Mouse (Mus musculus): ENCODE data around the gene Chic2.

The Chic2 gene

DNA sequence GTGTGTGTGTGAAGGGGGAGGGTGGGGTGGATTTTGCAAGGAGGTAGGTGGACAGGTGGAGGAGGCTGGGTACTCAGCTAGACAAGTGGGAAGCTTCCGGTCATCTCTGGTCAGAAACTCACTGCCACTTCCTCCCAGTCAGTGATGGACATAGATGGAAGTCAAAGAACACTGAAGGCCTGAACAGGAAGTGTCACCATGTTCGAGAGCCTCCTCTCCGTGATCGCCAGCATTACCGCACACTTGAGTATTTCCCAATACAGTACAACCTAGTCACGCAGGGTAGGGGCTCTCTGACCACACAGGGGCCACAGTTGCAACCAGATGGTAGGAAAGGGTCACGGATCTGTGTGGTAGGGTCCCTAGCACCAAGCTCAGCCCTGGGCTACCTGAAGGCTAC, 69.1 kb downstream of the Chic2 start:
- DNase-seq (ENCODE audit: low spot score), result no peak

DNA sequence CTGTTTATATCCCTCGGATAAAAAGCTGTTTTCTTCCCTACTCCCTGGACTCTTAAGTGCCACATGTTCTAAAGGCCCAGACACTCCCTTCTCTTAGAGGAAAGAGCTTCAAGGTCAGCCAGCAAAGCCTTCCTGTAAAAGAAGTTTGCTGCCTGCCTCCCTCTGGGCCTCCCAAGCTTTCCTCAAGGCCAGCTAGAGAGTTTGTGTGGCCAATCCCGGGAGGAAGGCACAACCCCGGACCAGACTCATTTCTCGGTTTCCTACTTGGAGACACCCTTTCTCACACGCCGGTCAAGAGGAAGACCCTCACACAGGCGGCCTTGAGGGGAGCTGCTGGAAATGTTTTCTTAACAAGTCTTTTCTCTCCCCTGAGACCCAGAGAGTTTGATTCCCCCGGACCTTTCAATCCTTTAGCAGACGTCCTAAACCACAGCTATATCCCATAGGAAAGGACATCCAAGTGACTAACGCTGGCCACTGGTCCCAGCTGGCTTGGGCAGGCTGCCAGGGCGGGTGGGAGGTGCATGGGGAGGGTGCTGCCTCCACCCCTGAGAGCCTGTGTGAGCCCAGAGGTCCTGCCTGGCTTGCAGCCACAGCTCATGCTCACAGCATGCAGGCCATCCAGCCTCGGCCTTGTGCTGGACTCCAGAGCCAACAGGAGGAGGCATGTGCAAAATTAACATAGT, 69.7 kb downstream of the Chic2 start:
- peak; percentile 65 for DNase-seq (ENCODE audit: low spot score)

DNA sequence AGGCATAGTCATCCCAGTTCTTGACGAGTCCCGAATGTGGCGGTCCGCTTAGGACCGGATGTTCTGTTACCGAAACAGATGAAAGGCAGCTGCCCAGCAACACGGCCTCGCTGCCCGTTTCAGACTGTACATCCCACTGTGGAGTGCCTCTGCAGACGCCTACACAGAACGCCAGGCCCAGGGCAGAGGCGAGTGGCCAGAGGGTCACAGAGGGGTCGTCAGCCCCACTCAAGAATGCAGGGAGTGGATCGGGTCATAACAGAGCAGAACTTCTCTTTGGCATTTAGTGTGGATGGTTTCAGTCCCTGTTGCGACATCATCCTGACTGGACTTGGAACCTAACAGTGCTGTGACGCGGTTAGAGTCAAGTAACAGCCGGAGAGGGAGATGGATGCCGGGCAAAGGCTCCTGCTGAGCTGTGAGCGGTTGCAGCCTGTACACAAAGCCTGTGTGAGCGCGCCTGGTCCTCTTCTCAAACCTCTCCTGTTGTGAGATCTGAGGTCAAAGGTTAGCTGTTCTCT, 70.5 kb downstream of the Chic2 start:
- DNase-seq (ENCODE audit: low spot score), result peak; percentile 74

DNA sequence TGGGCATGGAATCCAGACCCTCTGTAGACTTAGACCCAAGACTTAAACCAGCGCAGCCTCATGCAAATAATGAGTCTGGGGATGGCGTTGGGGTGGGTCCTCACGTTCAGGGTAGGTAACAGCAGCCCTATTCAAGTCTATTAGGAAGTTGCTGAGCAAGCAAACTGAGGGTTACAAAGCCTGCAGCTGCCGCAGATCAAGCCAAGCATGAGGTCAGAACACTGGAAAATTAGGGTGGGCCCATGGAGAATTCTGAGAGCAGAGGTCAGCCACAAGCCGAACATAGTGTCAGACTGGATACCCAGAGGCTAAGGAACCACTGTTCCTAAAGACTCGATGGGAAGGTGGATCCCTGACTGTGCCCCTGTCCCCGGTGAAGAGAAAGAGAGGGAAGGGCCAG, 73.2 kb downstream of the Chic2 start:
- no peak for DNase-seq (ENCODE audit: low spot score)

DNA sequence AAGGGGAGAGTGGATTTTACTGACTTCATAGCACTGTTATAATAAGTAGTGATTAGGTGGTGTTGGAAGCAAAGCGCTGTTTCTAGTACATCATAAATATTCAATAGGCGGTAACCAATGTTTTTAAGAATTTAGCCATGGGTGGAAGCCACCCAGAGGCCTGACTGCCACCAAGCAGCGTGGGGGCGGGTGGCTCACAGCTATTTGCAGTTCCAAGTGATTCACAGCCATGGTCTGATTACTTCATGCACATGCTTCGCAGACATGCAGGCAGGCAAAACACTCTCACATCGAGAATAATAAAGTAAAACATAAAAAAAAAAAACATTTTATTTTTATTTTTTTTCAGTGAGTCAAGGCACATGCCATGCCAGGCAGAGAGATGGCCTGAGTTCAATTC, 75.2 kb downstream of the Chic2 start:
- DNase-seq (ENCODE audit: low spot score), result no peak

- no peak for DNase-seq (ENCODE audit: low spot score)
These were observed 76.7 kb downstream of the Chic2 start for GRCm38 (mm10) chr5:74967882-74968281.

- no peak for DNase-seq (ENCODE audit: low spot score)
These were observed 77.7 kb downstream of the Chic2 start for GRCm38 (mm10) chr5:74966891-74967290.

DNA sequence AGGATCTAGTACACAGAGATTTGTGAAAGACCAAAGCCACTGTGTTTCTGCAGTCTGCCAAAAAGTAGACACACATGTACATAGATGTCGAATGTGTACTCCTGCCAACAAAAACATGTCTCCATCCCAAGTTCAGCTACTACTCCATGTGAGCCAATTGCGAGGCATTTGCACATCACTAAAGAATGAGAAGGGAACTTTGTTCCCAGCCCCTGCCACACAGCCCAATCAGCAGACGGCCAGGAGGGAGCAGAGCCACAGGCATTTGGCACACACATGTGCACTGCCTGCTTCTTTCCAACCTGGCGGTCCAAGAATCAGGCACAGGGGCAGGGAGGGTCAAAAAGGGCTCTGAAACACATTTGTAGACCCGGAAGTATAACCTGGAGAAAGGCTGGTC, 81.8 kb downstream of the Chic2 start:
- no peak for DNase-seq (ENCODE audit: low spot score)

DNA sequence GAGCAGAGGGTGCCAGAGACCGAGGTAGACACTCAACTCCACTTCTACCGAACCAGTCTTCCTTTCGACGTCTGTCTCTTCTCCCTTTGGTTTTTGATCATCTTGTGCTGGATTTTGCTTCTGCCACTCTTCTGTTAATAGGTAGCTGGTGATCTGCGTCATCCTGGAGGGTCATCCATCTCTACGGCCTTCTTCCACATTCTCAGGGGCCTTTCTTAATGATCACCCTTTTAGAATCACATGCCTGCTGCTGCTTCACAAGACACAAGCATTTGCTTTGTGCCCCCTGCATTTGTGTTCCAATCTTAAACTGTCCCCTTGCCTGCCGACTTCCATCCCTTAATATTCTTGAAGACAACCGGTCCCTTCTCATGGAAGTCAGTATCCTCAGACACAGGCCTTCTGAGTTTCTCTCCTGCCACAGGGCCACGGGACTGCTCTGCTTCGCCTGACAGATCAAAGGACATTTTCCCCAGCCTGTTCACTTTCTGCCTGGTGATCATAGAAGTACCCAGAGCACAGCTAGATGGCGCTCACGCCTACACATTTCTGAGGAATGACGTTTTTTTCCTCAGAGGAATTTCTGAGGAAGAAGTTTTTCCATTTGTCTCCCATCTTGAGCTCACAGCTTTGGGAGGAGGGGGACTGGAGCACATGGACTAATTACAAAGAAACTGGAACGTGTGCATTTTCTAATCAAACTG, 83.6 kb downstream of the Chic2 start:
- DNase-seq (ENCODE audit: low spot score), result peak; percentile 61

GRCm38 (mm10) chr5:74960306-74960705, 84.3 kb downstream of the Chic2 start:
- DNase-seq (ENCODE audit: low spot score), result no peak

DNA sequence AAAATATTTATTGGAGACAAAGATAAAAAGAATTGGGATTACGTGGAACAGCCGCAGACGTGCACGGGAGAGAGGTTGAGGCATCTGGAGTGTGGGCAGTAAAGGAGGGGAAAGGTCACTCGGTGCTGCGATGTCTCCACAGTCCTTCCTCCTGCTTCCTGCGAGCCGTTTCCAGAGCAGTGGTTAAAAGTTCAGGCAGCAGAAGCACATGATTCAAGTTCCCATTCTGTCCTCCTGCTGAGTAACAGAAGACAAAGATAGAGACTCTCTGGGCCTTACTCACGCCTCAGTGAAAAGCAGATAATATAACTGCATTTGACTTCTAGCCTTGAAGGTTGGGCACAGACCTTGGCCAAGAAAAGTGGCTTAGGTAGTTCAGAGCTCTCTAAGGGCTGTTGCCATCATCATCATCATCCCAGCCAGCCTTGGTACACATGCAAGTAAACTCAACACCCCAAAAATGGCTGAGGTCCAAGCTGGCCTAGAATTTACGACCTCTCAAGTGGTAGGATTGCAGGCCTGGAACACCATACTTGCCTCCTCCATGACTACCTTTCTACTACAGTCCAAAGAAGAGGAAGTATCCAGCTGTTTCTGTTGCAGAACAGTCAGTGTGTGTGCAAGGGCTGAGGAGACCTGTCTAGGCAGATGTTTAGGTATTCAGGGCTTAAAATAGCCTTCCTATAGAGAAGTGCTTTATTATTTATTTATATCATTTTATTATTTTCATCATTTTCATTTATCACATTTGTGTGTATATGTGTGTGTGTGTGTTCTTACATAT, 87.1 kb downstream of the Chic2 start:
- peak; percentile 41 for DNase-seq (ENCODE audit: low spot score)

DNA sequence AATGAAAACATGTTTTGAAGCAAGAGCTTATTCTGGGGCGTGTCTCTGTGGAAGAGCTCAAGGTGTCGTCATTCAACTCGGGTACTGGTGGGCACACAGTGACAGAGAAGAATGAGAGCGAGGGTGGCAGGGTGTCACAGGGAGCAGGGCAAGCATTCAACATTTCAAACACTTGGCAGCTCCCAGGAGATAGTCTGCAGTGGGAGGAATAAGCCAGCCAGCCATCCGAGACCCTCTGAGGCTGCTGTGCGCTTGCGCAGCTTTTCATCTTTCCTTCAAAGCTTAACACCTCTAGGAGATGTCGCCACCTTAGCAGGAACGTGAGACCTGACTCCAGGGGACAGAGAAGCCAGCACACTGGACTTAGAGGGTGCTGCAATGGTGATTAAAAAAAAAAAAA, 88.2 kb downstream of the Chic2 start:
- DNase-seq (ENCODE audit: low spot score), result no peak

GRCm38 (mm10) chr5:74955565-74955964, 89.0 kb downstream of the Chic2 start:
- no peak for DNase-seq (ENCODE audit: low spot score)

DNA sequence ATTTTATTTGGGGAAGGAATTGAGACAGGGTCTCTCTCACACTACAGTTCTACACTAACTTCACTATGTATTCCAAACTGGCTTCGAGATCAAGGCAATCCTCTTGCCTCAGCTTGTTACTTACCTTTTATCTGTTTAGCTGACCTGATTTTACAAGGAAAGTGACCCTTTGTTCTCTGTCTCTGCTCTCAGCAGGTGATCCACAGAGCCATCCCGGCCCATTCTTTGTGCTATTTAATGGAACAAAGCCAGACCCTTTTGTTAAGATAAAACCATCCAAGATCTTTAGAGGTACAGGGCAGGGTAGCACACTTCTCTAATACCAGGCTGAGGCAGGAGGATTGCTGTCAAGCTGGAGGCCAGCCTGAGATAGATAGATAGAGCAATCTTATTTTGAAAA, 91.6 kb downstream of the Chic2 start:
- no peak for DNase-seq (ENCODE audit: low spot score)

- no peak for DNase-seq (ENCODE audit: low spot score)
These were observed 93.2 kb downstream of the Chic2 start for GRCm38 (mm10) chr5:74951375-74951774.

GRCm38 (mm10) chr5:74949298-74949697, 95.3 kb downstream of the Chic2 start:
- DNase-seq (ENCODE audit: low spot score), result no peak

DNA sequence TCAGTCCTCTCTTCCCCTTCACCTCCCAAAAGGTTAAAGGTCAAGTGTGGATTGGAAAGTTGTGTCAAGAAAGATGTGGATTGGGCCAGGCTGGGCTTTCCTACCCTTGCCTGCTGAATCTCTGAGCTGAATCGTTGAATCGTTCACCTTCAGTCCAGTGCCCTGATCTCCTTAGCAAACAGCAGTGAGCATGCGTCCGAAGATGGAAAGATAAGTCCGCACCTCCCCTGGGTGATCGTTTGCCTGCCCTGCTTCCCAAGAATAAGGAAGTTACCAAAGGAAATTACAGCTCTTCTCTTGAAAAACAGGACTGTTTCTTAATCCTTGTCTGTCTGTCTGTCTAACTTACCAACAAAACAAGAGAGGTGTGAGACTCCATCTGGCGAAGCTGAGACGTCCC, 96.1 kb downstream of the Chic2 start:
- no peak for DNase-seq (ENCODE audit: low spot score)
